Mouse (Mus musculus) kidney, adult 2 months (tissue): ENCODE measurements around the gene Id4. TPM values are rescaled to one million over a fixed set of nuclear protein-coding genes. Genes with fewer than 3 reads are reported as not detected.
A peak's percentile ranks its signal among the peaks of the same experiment; 100 is the strongest.

ENCODE experiments used
- DNase-seq: peaks from one replicate; pipeline ENCODE4 v3.0.0; 2021
- H3K27ac ChIP-seq: fragments of 200-500 bp; 2 replicates; pipeline ENCODE4 v1.5.1; 2012; ENCODE audit warnings: low read depth, low read length, control low read depth, inconsistent platforms; ENCODE audit not compliant: insufficient read depth
- H3K27me3 ChIP-seq: fragments of 200-500 bp; replicated peaks from 2 replicates; pipeline ENCODE4 v1.6.1; 2012; ENCODE audit warnings: mild to moderate bottlenecking, moderate library complexity, low read length, inconsistent platforms; ENCODE audit not compliant: control insufficient read depth, insufficient read depth
- H3K36me3 ChIP-seq: fragments of 200-500 bp; 2 replicates; pipeline ENCODE4 v1.6.1; 2012; ENCODE audit warnings: mild to moderate bottlenecking, moderate library complexity, low read length, inconsistent platforms; ENCODE audit not compliant: control insufficient read depth, insufficient read depth
- H3K4me1 ChIP-seq: fragments of 200-500 bp; 2 replicates; pipeline ENCODE4 v1.6.1; 2011; ENCODE audit warnings: low read length; ENCODE audit not compliant: control insufficient read depth, insufficient read depth
- H3K4me3 ChIP-seq: fragments of 200-500 bp; 2 replicates; pipeline ENCODE4 v1.5.1; 2011; ENCODE audit warnings: mild to moderate bottlenecking, low read depth, low read length, control low read depth; ENCODE audit not compliant: insufficient read depth
- CTCF ChIP-seq: fragments of 200-500 bp; conservative IDR thresholded peaks from 2 replicates; pipeline ENCODE4 v1.5.1; 2011; ENCODE audit warnings: low read depth, mild to moderate bottlenecking, control low read depth, low read length, moderate library complexity, mixed read lengths; ENCODE audit not compliant: insufficient read depth, insufficient read length
- POLR2A ChIP-seq: fragments of 200-500 bp; IDR thresholded peaks from one replicate; pipeline ENCODE4 v1.6.1; 2011; ENCODE audit warnings: low read depth, low read length, control low read depth
- WGBS: fragments of 180-500 bp; shearing (Covaris S2); methylation state at CpG from one replicate; pipeline ENCODE4 v1.1.7; 2018; 5-methylcytosine and 5-hydroxymethylcytosine counted together
- polyA plus RNA-seq: library from polyadenylated mRNA; depleted of rRNA; stranded (reverse); fragments of >200 nt; gene quantifications from 2 replicates; pipeline ENCODE4 v1.2.3, GENCODE M21; 2012; rRNA removed

The Id4 gene
- polyA plus RNA-seq: 14.8 and 22.5 TPM in 2 replicates

DNA sequence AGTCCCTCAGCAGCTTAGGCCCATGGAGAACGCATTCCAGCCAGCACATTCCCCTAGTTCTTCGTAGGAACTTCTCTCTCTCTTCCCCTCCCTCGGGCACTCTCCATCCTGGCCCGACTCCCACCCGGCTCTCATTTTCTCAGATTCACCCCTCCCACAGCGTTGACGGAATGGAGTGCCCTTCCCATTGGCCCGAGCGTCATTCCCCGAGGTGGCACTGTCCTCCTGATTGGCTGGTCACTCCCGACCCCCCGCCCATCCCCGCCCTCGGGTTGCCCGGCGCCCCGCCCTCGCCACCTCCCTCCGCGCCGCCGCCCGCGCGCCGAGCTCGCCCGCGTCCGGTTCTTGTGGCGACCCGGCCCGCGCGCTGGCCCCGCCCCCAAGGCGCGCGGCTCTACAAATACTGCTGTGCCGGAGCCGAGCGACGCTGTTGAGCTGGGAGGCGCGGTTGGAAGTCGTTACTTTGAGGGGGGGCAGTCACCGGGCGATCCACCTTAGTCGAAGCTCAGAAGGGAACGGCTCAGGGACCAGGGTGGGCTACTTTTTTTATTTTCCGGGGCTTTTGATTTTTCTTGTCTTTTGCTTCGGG, at the start of gene Id4:
TSS of gene Id4 (plus strand) at position 539 of the 589 bp plus-strand sequence.
- Histone ChIP-seq H3K27ac (peak within 1 kb of the TSS; percentile 69), H3K4me3 (peak within 1 kb of the TSS; percentile 66), H3K27me3 (no peaks in the 10 kb centered on the region), H3K4me1 (no peaks in the 10 kb centered on the region), H3K36me3 (no peaks in the 10 kb centered on the region)
- peak; percentile 98 for DNase-seq
- under 1% methylated on average over 52 of the region's 52 CpGs for WGBS
- TF ChIP-seq CTCF (no peak), POLR2A (peak; percentile 94)

DNA sequence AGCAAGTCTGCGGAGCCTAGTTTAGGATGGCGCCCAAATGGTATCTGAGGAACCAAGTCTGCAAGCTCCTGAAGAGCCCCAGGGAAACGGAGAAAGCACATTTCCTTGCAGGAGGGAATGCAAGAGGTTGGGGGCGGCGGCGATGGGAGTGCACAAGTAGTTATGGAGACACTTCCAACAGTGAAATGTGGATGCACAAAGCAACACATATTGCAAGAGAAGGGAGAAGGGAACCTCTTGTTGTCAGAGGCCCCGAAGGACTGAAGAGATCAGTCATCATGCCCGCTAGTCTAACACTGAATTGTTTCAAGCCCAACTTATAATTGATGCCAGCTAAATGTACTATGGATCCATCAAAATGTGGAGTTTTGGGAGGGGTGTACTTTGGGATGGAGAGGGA, 33.9 kb upstream of the Id4 start:
- H3K4me3 ChIP-seq: no peak overlapping the region
- TF ChIP-seq CTCF (no peak), POLR2A (no peak)
- peak; percentile 10 for DNase-seq
- WGBS: 51% methylated on average over 8 of the region's 8 CpGs
- peaks cover 4% of the 10 kb centered on the region; the same call in 1 of the 2 replicates for H3K4me1 ChIP-seq
- no peak overlapping the region for H3K27ac ChIP-seq
- H3K36me3 ChIP-seq: no peaks in the 10 kb centered on the region
- no peaks in the 10 kb centered on the region for H3K27me3 ChIP-seq

- Histone ChIP-seq H3K4me3 (peak overlapping the region; percentile 37), H3K27ac (peak overlapping the region; percentile 52; the same call in 1 of the 2 replicates), H3K27me3 (no peaks in the 10 kb centered on the region), H3K36me3 (no peaks in the 10 kb centered on the region), H3K4me1 (peaks cover 4% of the 10 kb centered on the region; the same call in 1 of the 2 replicates)
- peak; percentile 98 for DNase-seq
- no peak for TF ChIP-seq CTCF
- no peak for TF ChIP-seq POLR2A
- 1% methylated on average over 37 of the region's 38 CpGs for WGBS
Measured at GRCm38 (mm10) chr13:48227712-48228111, 33.3 kb upstream of the Id4 start.

- H3K4me3 ChIP-seq: peak overlapping the region; percentile 37
- H3K27ac ChIP-seq: peak overlapping the region; percentile 52; the same call in 1 of the 2 replicates
- 35% methylated on average over 4 of the region's 4 CpGs for WGBS
Measured at GRCm38 (mm10) chr13:48228114-48228513, 32.9 kb upstream of the Id4 start.

GRCm38 (mm10) chr13:48230996-48231395, 30.0 kb upstream of the Id4 start:
- 79% methylated on average over 6 of the region's 6 CpGs for WGBS
- no peak for DNase-seq
- H3K27ac ChIP-seq: no peak overlapping the region
- H3K36me3 ChIP-seq: no peaks in the 10 kb centered on the region
- TF ChIP-seq CTCF (no peak), POLR2A (no peak)
- H3K27me3 ChIP-seq: no peaks in the 10 kb centered on the region
- no peak overlapping the region for H3K4me3 ChIP-seq
- peaks cover 4% of the 10 kb centered on the region; the same call in 1 of the 2 replicates for H3K4me1 ChIP-seq

More at GRCm38 (mm10) chr13:48228114-48228513, 32.9 kb upstream of the Id4 start:
- TF ChIP-seq POLR2A (no peak), CTCF (no peak)
- no peaks in the 10 kb centered on the region for H3K36me3 ChIP-seq
- no peaks in the 10 kb centered on the region for H3K27me3 ChIP-seq
- peaks cover 4% of the 10 kb centered on the region; the same call in 1 of the 2 replicates for H3K4me1 ChIP-seq
- no peak for DNase-seq

DNA sequence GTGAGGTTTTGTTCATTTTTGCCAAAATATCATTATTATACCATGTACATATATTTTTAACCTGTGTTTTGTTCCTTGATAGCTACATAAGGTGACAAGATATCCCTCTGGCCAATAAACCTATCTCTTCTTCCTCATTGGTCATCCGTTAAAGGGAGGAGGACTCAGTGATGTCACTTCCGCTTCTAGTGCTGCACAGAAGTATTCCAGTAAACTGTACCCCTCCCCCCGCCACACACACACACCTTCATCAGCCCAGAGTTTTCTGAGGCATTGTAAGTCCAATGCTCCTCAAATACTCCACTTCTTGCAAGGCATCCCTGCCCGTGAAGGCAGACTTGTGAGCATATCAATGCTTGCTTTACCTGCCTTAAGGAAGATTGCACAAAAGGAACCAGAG, 24.6 kb upstream of the Id4 start:
- Histone ChIP-seq H3K27me3 (no peaks in the 10 kb centered on the region), H3K36me3 (no peaks in the 10 kb centered on the region), H3K27ac (no peak overlapping the region), H3K4me1 (no peaks in the 10 kb centered on the region), H3K4me3 (no peak overlapping the region)
- 87% methylated on average over 4 of the region's 4 CpGs for WGBS
- DNase-seq: no peak
- no peak for TF ChIP-seq POLR2A
- TF ChIP-seq CTCF: no peak

GRCm38 (mm10) chr13:48236865-48237264, 24.2 kb upstream of the Id4 start:
- Histone ChIP-seq H3K27ac (no peak overlapping the region), H3K36me3 (no peaks in the 10 kb centered on the region), H3K27me3 (no peaks in the 10 kb centered on the region), H3K4me3 (no peak overlapping the region), H3K4me1 (no peaks in the 10 kb centered on the region)
- no peak for DNase-seq
- TF ChIP-seq CTCF: no peak
- TF ChIP-seq POLR2A: no peak
- 69% methylated on average over 7 of the region's 7 CpGs for WGBS
